Mouse (Mus musculus) CD4-positive, CD25-positive, alpha-beta regulatory T cell (primary cell): ENCODE results near the gene Olfr55. TPM values are rescaled to one million over a fixed set of nuclear protein-coding genes. Genes with fewer than 3 reads are reported as not detected.

Experiments used
- polyA plus RNA-seq: library from polyadenylated mRNA; unstranded; fragments of 100-300 nt; shearing (Covaris generic); gene quantifications from one replicate; pipeline ENCODE4 v1.2.1, GENCODE M21; 2017

Gene Olfr55
- not detected for polyA plus RNA-seq

DNA sequence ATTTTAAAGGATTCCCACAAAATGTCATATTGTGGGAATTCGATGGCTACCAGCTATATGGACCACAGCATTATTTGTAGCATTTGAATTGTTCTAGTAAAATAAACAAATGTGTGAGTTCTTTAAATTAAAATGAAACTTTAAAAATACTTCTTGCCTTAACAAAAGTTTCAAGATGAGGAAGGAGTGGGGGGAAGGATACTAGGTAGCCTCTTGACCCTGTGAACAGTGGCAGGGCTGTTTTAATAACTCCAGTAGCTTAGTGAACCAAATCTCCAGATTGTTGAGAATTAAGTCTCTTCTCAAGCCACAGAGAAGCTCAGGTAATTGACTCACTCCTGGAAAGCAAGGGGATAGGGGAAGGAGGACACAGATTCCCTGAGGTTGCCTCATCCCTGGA is at the start of gene Olfr55:
Olfr55 (plus strand) TSS at position 301 of the 400 bp plus-strand sequence.

DNA sequence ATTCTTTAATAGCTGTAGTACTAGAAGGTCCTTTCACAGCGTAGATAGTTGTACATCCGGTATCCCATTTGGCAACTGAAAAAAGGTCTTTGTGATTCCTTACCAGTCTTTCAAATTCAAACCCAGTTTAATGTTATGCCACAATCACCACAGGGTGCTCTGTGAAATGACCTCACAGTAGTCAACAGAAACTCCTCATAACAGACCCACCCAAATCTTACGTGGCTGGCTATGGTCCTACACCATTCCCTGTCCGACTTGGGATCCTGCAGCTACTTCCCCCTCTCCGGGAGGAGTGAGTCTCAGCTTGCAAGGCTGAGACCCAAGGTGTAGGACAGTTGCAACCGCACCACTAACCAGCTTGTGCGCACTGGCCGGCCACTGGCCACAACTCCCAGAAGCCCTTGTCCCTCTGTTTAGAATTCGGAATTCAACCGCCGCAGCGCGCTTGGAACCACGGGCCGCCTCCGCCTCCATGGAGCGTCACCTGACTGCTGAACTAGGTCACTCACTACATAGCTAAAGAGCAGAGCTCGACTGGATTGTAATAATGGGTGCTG is 28.9 kb upstream of the Olfr55 start, which contains the start of gene Morc2b:
Morc2b (minus strand) TSS at position 423 of the 560 bp plus-strand sequence.

DNA sequence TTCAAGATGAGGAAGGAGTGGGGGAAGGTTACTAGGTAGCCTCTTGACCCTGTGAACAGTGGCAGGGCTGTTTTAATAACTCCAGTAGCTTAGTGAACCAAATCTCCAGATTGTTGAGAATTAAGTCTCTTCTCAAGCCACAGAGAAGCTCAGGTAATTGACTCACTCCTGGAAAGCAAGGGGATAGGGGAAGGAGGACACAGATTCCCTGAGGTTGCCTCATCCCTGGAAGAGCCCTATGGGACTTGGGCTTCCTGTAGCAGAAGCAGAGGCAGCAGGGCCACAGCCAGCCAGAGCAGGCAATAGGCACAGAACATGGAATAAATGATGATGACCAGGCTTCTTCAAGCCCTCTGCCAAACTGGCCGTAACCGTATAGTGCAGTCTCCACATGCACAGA is 22.8 kb downstream of the Olfr55 start, which contains the start of gene Olfr239:
Olfr239 (plus strand) TSS at position 301 of the 400 bp plus-strand sequence.

DNA sequence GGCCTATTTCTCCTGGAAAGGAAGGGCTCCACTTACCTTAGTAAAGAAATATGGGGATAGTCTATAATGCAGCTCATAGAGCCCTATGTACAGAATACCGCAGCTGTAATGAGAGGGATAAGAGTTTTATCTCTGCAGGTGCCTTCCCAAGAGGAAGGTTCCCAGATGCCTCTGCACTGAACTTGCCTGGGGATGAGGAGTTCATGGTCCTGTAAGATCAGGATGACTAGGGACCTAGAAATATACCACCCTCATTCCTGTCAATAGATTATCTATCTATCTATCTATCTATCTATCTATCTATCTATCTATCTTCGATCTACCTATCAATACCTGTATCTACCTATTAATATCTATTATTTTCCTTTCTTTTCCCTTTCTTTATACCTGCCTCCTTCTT is 53.3 kb downstream of the Olfr55 start, which contains the start of gene Olfr1564:
Olfr1564 (minus strand) TSS at position 101 of the 400 bp plus-strand sequence.

Other genes starting within 250 kb of the Olfr55 start
- gene Cyp4f13, start 221.0 kb upstream of the Olfr55 start, polyA plus RNA-seq, result 56.5 TPM
- 20.5 TPM for gene Zfp472, start 202.6 kb upstream of the Olfr55 start, polyA plus RNA-seq
- 16.9 TPM for gene Zfp952, start 175.3 kb upstream of the Olfr55 start, polyA plus RNA-seq
- gene Zfp763, start 135.0 kb upstream of the Olfr55 start, polyA plus RNA-seq, result 9.1 TPM
- gene 4921501E09Rik, start 100.4 kb upstream of the Olfr55 start, polyA plus RNA-seq, result not detected
- gene Zfp563, start 79.1 kb upstream of the Olfr55 start, polyA plus RNA-seq, result 4.9 TPM
- not detected for gene Morc2b, start 28.8 kb upstream of the Olfr55 start, polyA plus RNA-seq
- gene Olfr239, start 22.9 kb downstream of the Olfr55 start, polyA plus RNA-seq, result not detected
- gene Olfr1564, start 53.2 kb downstream of the Olfr55 start, polyA plus RNA-seq, result not detected
- gene Zfp955a, start 86.7 kb downstream of the Olfr55 start, polyA plus RNA-seq, result 18.7 TPM
- 0.02 TPM for gene Olfr63, start 96.2 kb downstream of the Olfr55 start, polyA plus RNA-seq
- 12.1 TPM for gene Zfp955b, start 121.1 kb downstream of the Olfr55 start, polyA plus RNA-seq
- 13.0 TPM for gene Zfp81, start 190.4 kb downstream of the Olfr55 start, polyA plus RNA-seq
- 6.1 TPM for gene Zfp101, start 226.2 kb downstream of the Olfr55 start, polyA plus RNA-seq